Mouse (Mus musculus) CH12.LX (cell line): ENCODE measurements at regions not wholly inside any gene's neighbourhood (a gene's known extent, or its start where the extent isn't known, plus 50 kb on each side); places are given as distances from the start of the nearest gene placed in this dataset.

Experiments
- DNase-seq: peaks from one replicate; pipeline ENCODE4 v3.0.0-alpha.2; 2013; ENCODE audit errors: extremely low read depth
- H3K27ac ChIP-seq: 2 replicates; pipeline ENCODE4 v1.5.1; 2012; ENCODE audit warnings: low read depth, mild to moderate bottlenecking, control low read depth, moderate library complexity; ENCODE audit not compliant: insufficient read depth
- H3K27me3 ChIP-seq: replicated peaks from 2 replicates; pipeline ENCODE3; 2012; ENCODE audit warnings: inconsistent platforms
- H3K36me3 ChIP-seq, 2 experiments: replicated peaks in 1 of 2; 2 replicates each; pipeline versions ENCODE3 to v1.6.1; 2012; ENCODE audit warnings: inconsistent platforms in 1 of 2, low read length in 1 of 2, mild to moderate bottlenecking in 1 of 2, mixed read lengths in 1 of 2, moderate library complexity in 1 of 2; ENCODE audit not compliant: control insufficient read depth in 1 of 2, insufficient read depth in 1 of 2
- H3K4me1 ChIP-seq, 2 experiments: 2 replicates each; pipeline ENCODE4 v1.6.1; 2012; ENCODE audit warnings: inconsistent platforms in 1 of 2, moderate library complexity in 1 of 2; ENCODE audit not compliant: insufficient read depth in 2 of 2, control insufficient read depth in 1 of 2
- H3K4me2 ChIP-seq: 2 replicates; pipeline ENCODE4 v1.6.1; 2012; ENCODE audit warnings: low read depth, mild to moderate bottlenecking, control low read depth; ENCODE audit not compliant: poor library complexity, insufficient read depth, severe bottlenecking
- H3K4me3 ChIP-seq, 3 experiments: fragments of 150-350 bp in 1 of 3; sonication (generic) in 1 of 3; replicated peaks in 1 of 3; 2 replicates each; pipeline versions ENCODE3 to v1.5.1; 2011 to 2012; ENCODE audit warnings: low read depth in 2 of 3, low read length in 2 of 3, mild to moderate bottlenecking in 2 of 3, moderate library complexity in 2 of 3, control low read depth in 1 of 3, improper control_type of control experiment in 1 of 3, inconsistent platforms in 1 of 3, mixed read lengths in 1 of 3; ENCODE audit not compliant: poor library complexity in 1 of 3
- H3K79me2 ChIP-seq: replicated peaks from 2 replicates; pipeline ENCODE4 v1.6.1; 2012; ENCODE audit warnings: mild to moderate bottlenecking, moderate library complexity; ENCODE audit not compliant: control insufficient read depth, poor library complexity, insufficient read depth, severe bottlenecking; ENCODE audit errors: extremely low read depth
- H3K9ac ChIP-seq: 2 replicates; pipeline ENCODE4 v1.6.1; 2012; ENCODE audit warnings: low read depth, mild to moderate bottlenecking, control low read depth, moderate library complexity; ENCODE audit not compliant: insufficient read depth
- H3K9me3 ChIP-seq: replicated peaks from 2 replicates; pipeline ENCODE3; 2012; ENCODE audit warnings: low read length, inconsistent platforms, mixed read lengths
- BHLHE40 ChIP-seq: IDR thresholded peaks from 2 replicates; pipeline ENCODE4 v1.6.1; 2011; ENCODE audit warnings: mild to moderate bottlenecking, low read depth, low read length, improper control_type of control experiment
- CHD2 ChIP-seq: IDR thresholded peaks from 2 replicates; pipeline ENCODE4 v1.6.1; 2011; ENCODE audit warnings: low read length, improper control_type of control experiment
- GABPA ChIP-seq: IDR thresholded peaks from 2 replicates; pipeline ENCODE4 v1.6.1; 2012; ENCODE audit warnings: low read depth, low read length, improper control_type of control experiment, inconsistent platforms; ENCODE audit not compliant: insufficient replicate concordance
- KAT2A ChIP-seq: IDR thresholded peaks from 2 replicates; pipeline ENCODE4 v1.6.1; 2012; ENCODE audit warnings: low read length, improper control_type of control experiment, inconsistent platforms; ENCODE audit not compliant: insufficient replicate concordance
- MAX ChIP-seq: IDR thresholded peaks from 2 replicates; pipeline ENCODE4 v1.6.1; 2011; ENCODE audit warnings: low read length, improper control_type of control experiment
- MAZ ChIP-seq: IDR thresholded peaks from 2 replicates; pipeline ENCODE4 v1.6.1; 2012; ENCODE audit warnings: low read depth, mild to moderate bottlenecking, inconsistent platforms, low read length, improper control_type of control experiment, moderate library complexity
- MXI1 ChIP-seq: IDR thresholded peaks from 2 replicates; pipeline ENCODE4 v1.6.1; 2011; ENCODE audit warnings: mild to moderate bottlenecking, low read depth, low read length, improper control_type of control experiment
- NELFE ChIP-seq: IDR thresholded peaks from 2 replicates; pipeline ENCODE4 v1.6.1; 2011; ENCODE audit warnings: low read depth, low read length, improper control_type of control experiment
- POLR2A ChIP-seq: IDR thresholded peaks from 2 replicates; pipeline ENCODE4 v1.6.1; 2011; ENCODE audit warnings: low read depth, mild to moderate bottlenecking, improper control_type of control experiment, low read length
- POLR2AphosphoS2 ChIP-seq: IDR thresholded peaks from 2 replicates; pipeline ENCODE4 v1.6.1; 2011; ENCODE audit warnings: low read depth, low read length, improper control_type of control experiment
- RCOR1 ChIP-seq: conservative IDR thresholded peaks from 2 replicates; pipeline ENCODE4 v1.6.1; 2012; ENCODE audit warnings: low read depth, mild to moderate bottlenecking, inconsistent platforms, low read length, improper control_type of control experiment
- SMC3 ChIP-seq: IDR thresholded peaks from 2 replicates; pipeline ENCODE4 v1.6.1; 2011; ENCODE audit warnings: low read depth, low read length, improper control_type of control experiment
- TBP ChIP-seq: conservative IDR thresholded peaks from 2 replicates; pipeline ENCODE4 v1.6.1; 2011; ENCODE audit warnings: low read depth, low read length, improper control_type of control experiment
- TCF12 ChIP-seq: IDR thresholded peaks from 2 replicates; pipeline ENCODE4 v1.6.1; 2014; ENCODE audit warnings: low read depth, mild to moderate bottlenecking, inconsistent platforms, low read length, improper control_type of control experiment
- ZC3H11A ChIP-seq: IDR thresholded peaks from 2 replicates; pipeline ENCODE4 v1.6.1; 2012; ENCODE audit warnings: low read depth, mild to moderate bottlenecking, inconsistent platforms, low read length, improper control_type of control experiment
- ZKSCAN1 ChIP-seq: IDR thresholded peaks from 2 replicates; pipeline ENCODE4 v1.6.1; 2012; ENCODE audit warnings: low read depth, inconsistent platforms, low read length, improper control_type of control experiment, borderline replicate concordance
- ZMIZ1 ChIP-seq: IDR thresholded peaks from 2 replicates; pipeline ENCODE4 v1.6.1; 2012; ENCODE audit warnings: low read depth, mild to moderate bottlenecking, inconsistent platforms, low read length, improper control_type of control experiment
- dilution Hi-C: fragments of 300-500 bp; cut with MboI; formaldehyde crosslinking; loops from 2 replicates; pipeline ENCODE4 v1.14.3; 2020; ENCODE audit warnings: low sequenced_read_pairs; ENCODE audit not compliant: extremely low pct_unique_long_range_greater_than_20kb, extremely low pct_ligation_motif_present
- in situ Hi-C: fragments of 300-500 bp; cut with MboI; formaldehyde crosslinking; loops from 3 replicates; pipeline ENCODE4 v1.14.3; 2019; ENCODE audit warnings: low sequenced_read_pairs, low pct_ligation_motif_present, low pct_unique_long_range_greater_than_20kb, mixed read lengths

DNA sequence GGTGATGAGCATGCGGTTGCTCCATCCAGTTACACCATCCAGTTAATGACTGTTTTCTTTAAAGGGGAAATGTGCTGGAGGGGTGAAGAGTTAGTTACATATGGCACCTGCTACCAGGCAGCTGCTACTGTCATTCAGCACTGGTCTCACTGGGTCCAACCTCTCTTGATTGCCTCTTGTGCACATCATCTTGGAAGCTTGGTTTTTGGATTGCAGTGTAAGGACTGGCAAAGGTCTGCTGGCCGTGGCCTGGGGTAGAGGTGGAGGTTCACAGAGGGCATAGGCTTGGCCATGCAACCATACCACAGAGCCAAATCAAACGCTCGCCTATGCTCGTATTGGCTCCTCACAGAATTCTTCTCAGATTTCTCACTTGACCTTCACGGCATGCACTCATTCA, 75.1 kb upstream of the Serp2 start:
- Histone ChIP-seq H3K4me3 (no peak overlapping the region), H3K36me3 (no peaks in the 10 kb centered on the region), H3K9ac (no peak overlapping the region), H3K27me3 (no peaks in the 10 kb centered on the region), H3K27ac (no peak overlapping the region), H3K4me2 (no peak overlapping the region), H3K79me2 (no peaks in the 10 kb centered on the region; the same call in 1 of the 2 replicates), H3K4me1 (peaks cover 10 to 17% of the 10 kb centered on the region in 2 experiments; a peak in 3 of 4 replicates), H3K9me3 (peaks cover 3% of the 10 kb centered on the region)
- in situ Hi-C loops (no loop called here), dilution Hi-C loops (no loop called here)
- TF ChIP-seq SMC3, result no peak
- no peak for TF ChIP-seq POLR2A
- TF ChIP-seq KAT2A, result no peak
- no peak for TF ChIP-seq ZMIZ1
- no peak for TF ChIP-seq ZKSCAN1
- TF ChIP-seq GABPA, result no peak
- TF ChIP-seq MXI1, result no peak
- TF ChIP-seq TCF12, result no peak
- TF ChIP-seq MAZ, result no peak
- no peak for TF ChIP-seq RCOR1
- no peak for TF ChIP-seq TBP
- no peak for TF ChIP-seq BHLHE40
- TF ChIP-seq NELFE, result no peak
- no peak for TF ChIP-seq ZC3H11A
- no peak for DNase-seq

- Histone ChIP-seq H3K4me3 (no peak overlapping the region), H3K4me2 (no peak overlapping the region), H3K4me1 (peaks cover 10 to 17% of the 10 kb centered on the region in 2 experiments; a peak in 3 of 4 replicates), H3K79me2 (no peaks in the 10 kb centered on the region; the same call in 1 of the 2 replicates), H3K36me3 (no peaks in the 10 kb centered on the region), H3K9ac (no peak overlapping the region), H3K9me3 (peaks cover 3% of the 10 kb centered on the region), H3K27ac (no peak overlapping the region), H3K27me3 (no peaks in the 10 kb centered on the region)
- dilution Hi-C loops, result no loop called here
- in situ Hi-C loops, result no loop called here
- TF ChIP-seq POLR2AphosphoS2 (no peak), ZMIZ1 (no peak), MAX (no peak), CHD2 (no peak)
- no peak for DNase-seq
Observed at GRCm38 (mm10) chr14:76631181-76631580, 74.5 kb upstream of the Serp2 start.
